Mouse (Mus musculus): ENCODE results near the gene 6030468B19Rik. TPM values are rescaled to one million over a fixed set of nuclear protein-coding genes. Genes with fewer than 3 reads are reported as not detected.

Gene 6030468B19Rik
- total RNA-seq, 1 experiment: not detected

DNA sequence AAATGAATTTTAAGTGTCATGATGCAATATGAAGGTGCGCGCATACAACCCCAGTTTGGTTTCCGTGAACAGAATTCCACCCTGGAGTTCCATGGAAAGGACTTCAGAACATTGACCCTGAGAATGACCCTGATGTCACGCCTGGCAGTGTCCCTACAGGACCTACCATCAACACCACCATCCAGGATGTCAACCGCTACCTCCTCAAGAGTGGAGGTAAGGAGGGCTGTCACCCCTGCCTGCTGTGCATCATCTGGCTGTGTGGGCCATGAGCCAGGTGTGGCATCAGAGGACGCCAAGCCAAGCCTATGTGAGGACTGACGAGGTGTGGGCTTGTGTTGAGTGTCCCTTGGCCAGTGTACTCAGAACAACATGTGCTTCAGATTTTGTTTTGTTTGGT is 41.6 kb upstream of the 6030468B19Rik start:
- H3K9ac ChIP-seq (ENCODE audit: insufficient read depth, low read depth, low read length, poor library complexity, severe bottlenecking): no peak overlapping the region
- no peak overlapping the region for H3K27ac ChIP-seq (ENCODE audit: insufficient read depth, low read depth, low read length, poor library complexity, severe bottlenecking)
- peaks cover 0 to 7% of the 10 kb centered on the region in 2 experiments; a peak in 1 of 4 replicates for H3K4me1 ChIP-seq (ENCODE audit: control insufficient read depth in 2 of 2, insufficient read depth in 2 of 2, low read length in 2 of 2, poor library complexity in 1 of 2)
- H3K9me3 ChIP-seq (ENCODE audit: control insufficient read depth, insufficient read depth, low read depth, low read length): no peaks in the 10 kb centered on the region
- DNase-seq (ENCODE audit: low read depth, low spot score): no peak
- peaks cover 40% of the 10 kb centered on the region for H3K36me3 ChIP-seq (ENCODE audit: control insufficient read depth, insufficient read depth, low read length, poor library complexity, severe bottlenecking)
- no peak overlapping the region for H3K4me3 ChIP-seq (ENCODE audit: insufficient read depth in 1 of 2, low read depth in 1 of 2, low read length in 2 of 2, poor library complexity in 1 of 2, severe bottlenecking in 1 of 2)
- in situ Hi-C loops (cut with MboI; ENCODE audit: low sequenced_read_pairs in 2 of 2, unreplicated experiment in 2 of 2): no loop called here
- TF ChIP-seq MAFK (IDR thresholded peaks at IDR 0.05; ENCODE audit: insufficient read depth, low read depth, low read length): no peak
- TF ChIP-seq CHD2 (IDR thresholded peaks at IDR 0.05; ENCODE audit: low read depth, low read length): no peak
- TF ChIP-seq HCFC1 (IDR thresholded peaks at IDR 0.05; ENCODE audit: borderline replicate concordance, insufficient read depth, low read length): no peak
- no peak for TF ChIP-seq ZC3H11A (IDR thresholded peaks at IDR 0.05; ENCODE audit: borderline replicate concordance, low read depth, low read length)
- no peak for TF ChIP-seq ZNF384 (IDR thresholded peaks at IDR 0.05; ENCODE audit: low read depth, low read length)

DNA sequence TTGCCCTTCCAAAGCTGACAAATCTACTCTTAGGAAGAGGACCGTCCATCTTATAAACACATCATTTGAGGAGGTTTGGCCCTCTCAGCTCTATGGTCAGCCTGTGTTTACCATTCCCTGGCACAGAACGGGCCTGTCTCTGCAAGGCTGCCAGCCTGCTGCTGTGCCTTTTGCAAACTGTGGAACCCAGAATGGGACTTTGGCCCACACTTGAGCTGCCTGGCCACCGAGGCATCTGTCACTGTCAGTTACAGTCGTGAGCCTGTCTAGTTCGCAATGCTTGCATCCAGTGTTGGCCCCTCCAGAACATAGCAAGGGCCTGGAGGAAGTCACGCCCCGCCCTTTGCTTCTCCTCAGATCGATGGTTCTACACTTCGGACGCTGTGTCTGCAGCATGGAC is 38.2 kb upstream of the 6030468B19Rik start:
- H3K9me3 ChIP-seq (ENCODE audit: control insufficient read depth, insufficient read depth, low read depth, low read length): no peaks in the 10 kb centered on the region
- in situ Hi-C loops (cut with MboI; ENCODE audit: low sequenced_read_pairs in 2 of 2, unreplicated experiment in 2 of 2): no loop called here
- H3K4me3 ChIP-seq (ENCODE audit: insufficient read depth in 1 of 2, low read depth in 1 of 2, low read length in 2 of 2, poor library complexity in 1 of 2, severe bottlenecking in 1 of 2): no peak overlapping the region
- no peak overlapping the region for H3K9ac ChIP-seq (ENCODE audit: insufficient read depth, low read depth, low read length, poor library complexity, severe bottlenecking)
- peaks cover 33% of the 10 kb centered on the region for H3K36me3 ChIP-seq (ENCODE audit: control insufficient read depth, insufficient read depth, low read length, poor library complexity, severe bottlenecking)
- H3K27ac ChIP-seq (ENCODE audit: insufficient read depth, low read depth, low read length, poor library complexity, severe bottlenecking): no peak overlapping the region
- no peak for DNase-seq (ENCODE audit: low read depth, low spot score)
- H3K4me1 ChIP-seq (ENCODE audit: control insufficient read depth in 2 of 2, insufficient read depth in 2 of 2, low read length in 2 of 2, poor library complexity in 1 of 2): peaks cover 3 to 9% of the 10 kb centered on the region in 2 experiments; a peak in 1 of 4 replicates
- TF ChIP-seq HCFC1 (IDR thresholded peaks at IDR 0.05; ENCODE audit: borderline replicate concordance, insufficient read depth, low read length) (no peak), MAFK (IDR thresholded peaks at IDR 0.05; ENCODE audit: insufficient read depth, low read depth, low read length) (no peak)

DNA sequence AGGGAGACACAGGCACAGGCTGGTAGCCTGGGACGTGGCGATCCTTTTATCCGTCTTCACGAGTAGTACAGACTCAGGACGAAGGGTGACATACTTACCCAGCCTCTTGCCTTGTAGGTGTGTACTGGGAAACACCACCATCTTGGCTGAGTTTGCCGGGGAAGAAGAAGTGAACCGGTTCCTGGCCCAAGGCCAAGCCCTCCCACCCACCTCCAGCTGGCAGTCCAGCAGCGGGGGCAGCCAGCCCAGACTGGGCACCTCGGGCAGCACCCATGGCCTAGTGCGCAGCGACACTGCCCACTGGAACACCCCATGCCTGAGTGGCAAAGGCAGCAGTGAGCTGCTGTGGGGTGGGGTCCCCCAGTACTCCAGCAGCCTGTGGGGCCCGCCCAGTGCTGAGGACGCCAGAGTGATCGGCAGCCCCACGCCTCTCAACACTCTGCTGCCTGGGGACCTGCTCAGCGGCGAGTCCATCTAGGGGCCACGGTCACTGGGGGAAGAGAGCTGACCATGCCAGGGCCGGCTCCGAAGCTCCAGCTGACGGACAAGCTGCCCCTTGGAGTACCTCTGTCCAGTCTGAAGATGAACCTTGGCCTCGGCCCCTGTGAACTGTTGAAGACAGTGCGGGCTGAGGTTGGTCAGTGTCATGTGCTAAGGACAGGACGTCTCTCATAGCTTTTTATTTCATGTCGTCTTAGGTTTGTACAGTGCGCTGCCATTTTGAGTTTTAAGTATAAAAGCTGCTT is 36.9 kb upstream of the 6030468B19Rik start:
- H3K36me3 ChIP-seq (ENCODE audit: control insufficient read depth, insufficient read depth, low read length, poor library complexity, severe bottlenecking): peaks cover 33% of the 10 kb centered on the region
- in situ Hi-C loops (cut with MboI; ENCODE audit: low sequenced_read_pairs in 2 of 2, unreplicated experiment in 2 of 2): no loop called here

DNA sequence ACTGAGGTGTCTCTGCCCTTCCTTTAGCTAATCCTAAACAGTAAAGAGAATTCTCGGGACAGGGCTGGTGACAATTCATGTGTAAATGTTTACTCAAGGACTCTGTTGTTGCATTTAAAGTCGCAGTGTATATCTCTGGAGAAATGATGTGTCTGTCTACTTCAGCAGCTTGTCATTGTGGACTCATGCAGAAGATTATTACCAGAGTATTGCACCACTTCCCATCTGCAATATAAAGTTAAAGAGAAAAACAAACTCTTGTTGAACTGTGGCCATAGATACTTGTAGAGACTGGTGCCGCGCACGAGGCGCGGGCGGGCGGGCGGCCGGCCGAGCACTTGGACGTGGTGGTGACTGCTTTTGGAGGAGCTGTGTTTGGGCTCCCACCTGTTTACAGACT is 35.7 kb upstream of the 6030468B19Rik start:
- H3K9me3 ChIP-seq (ENCODE audit: control insufficient read depth, insufficient read depth, low read depth, low read length): no peaks in the 10 kb centered on the region
- TF ChIP-seq ZNF384 (IDR thresholded peaks at IDR 0.05; ENCODE audit: low read depth, low read length) (no peak), CHD2 (IDR thresholded peaks at IDR 0.05; ENCODE audit: low read depth, low read length) (no peak)
- no peak for DNase-seq (ENCODE audit: low read depth, low spot score)
- H3K9ac ChIP-seq (ENCODE audit: insufficient read depth, low read depth, low read length, poor library complexity, severe bottlenecking): no peak overlapping the region
- peaks cover 3 to 19% of the 10 kb centered on the region in 2 experiments; a peak in 2 of 4 replicates for H3K4me1 ChIP-seq (ENCODE audit: control insufficient read depth in 2 of 2, insufficient read depth in 2 of 2, low read length in 2 of 2, poor library complexity in 1 of 2)
- in situ Hi-C loops (cut with MboI; ENCODE audit: low sequenced_read_pairs in 2 of 2, unreplicated experiment in 2 of 2): no loop called here
- H3K36me3 ChIP-seq (ENCODE audit: control insufficient read depth, insufficient read depth, low read length, poor library complexity, severe bottlenecking): peaks cover 38% of the 10 kb centered on the region
- no peak overlapping the region for H3K27ac ChIP-seq (ENCODE audit: insufficient read depth, low read depth, low read length, poor library complexity, severe bottlenecking)
- no peak overlapping the region for H3K4me3 ChIP-seq (ENCODE audit: insufficient read depth in 1 of 2, low read depth in 1 of 2, low read length in 2 of 2, poor library complexity in 1 of 2, severe bottlenecking in 1 of 2)

More for the DNA sequence above, 36.9 kb upstream of the 6030468B19Rik start:
- no peak overlapping the region for H3K9ac ChIP-seq (ENCODE audit: insufficient read depth, low read depth, low read length, poor library complexity, severe bottlenecking)
- H3K4me3 ChIP-seq (ENCODE audit: insufficient read depth in 1 of 2, low read depth in 1 of 2, low read length in 2 of 2, poor library complexity in 1 of 2, severe bottlenecking in 1 of 2): peak overlapping the region; percentile 22 to 24; a peak in 2 of 4 replicates
- H3K27ac ChIP-seq (ENCODE audit: insufficient read depth, low read depth, low read length, poor library complexity, severe bottlenecking): no peak overlapping the region
- TF ChIP-seq MAFK (IDR thresholded peaks at IDR 0.05; ENCODE audit: insufficient read depth, low read depth, low read length) (no peak), HCFC1 (IDR thresholded peaks at IDR 0.05; ENCODE audit: borderline replicate concordance, insufficient read depth, low read length) (no peak), ZC3H11A (IDR thresholded peaks at IDR 0.05; ENCODE audit: borderline replicate concordance, low read depth, low read length) (no peak), ZNF384 (IDR thresholded peaks at IDR 0.05; ENCODE audit: low read depth, low read length) (no peak)
- DNase-seq (ENCODE audit: low read depth, low spot score): no peak
- H3K4me1 ChIP-seq (ENCODE audit: control insufficient read depth in 2 of 2, insufficient read depth in 2 of 2, low read length in 2 of 2, poor library complexity in 1 of 2): peaks cover 3 to 17% of the 10 kb centered on the region in 2 experiments; a peak in 2 of 4 replicates
- H3K9me3 ChIP-seq (ENCODE audit: control insufficient read depth, insufficient read depth, low read depth, low read length): no peaks in the 10 kb centered on the region

DNA sequence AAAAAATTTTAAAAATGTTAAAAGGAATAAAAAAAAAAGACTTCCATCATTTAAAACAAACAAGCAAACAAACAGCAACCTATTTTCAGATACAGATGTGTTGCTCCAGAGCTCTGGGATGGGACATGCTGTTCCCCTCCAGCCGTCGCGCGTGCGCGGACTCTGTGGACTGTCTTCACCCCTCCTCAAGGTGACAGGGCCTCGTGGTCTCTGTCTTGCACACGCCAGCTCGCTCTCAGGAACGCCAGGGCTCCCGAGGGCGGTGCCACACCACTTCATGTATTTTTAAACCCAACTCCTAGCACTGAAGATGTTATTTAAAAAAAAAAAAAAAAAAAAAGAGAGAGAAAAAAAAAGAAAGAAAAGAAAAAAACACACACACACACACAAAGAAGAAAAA is 35.2 kb upstream of the 6030468B19Rik start:
- no peaks in the 10 kb centered on the region for H3K9me3 ChIP-seq (ENCODE audit: control insufficient read depth, insufficient read depth, low read depth, low read length)
- H3K36me3 ChIP-seq (ENCODE audit: control insufficient read depth, insufficient read depth, low read length, poor library complexity, severe bottlenecking): peaks cover 38% of the 10 kb centered on the region
- H3K27ac ChIP-seq (ENCODE audit: insufficient read depth, low read depth, low read length, poor library complexity, severe bottlenecking): no peak overlapping the region
- no peak overlapping the region for H3K4me3 ChIP-seq (ENCODE audit: insufficient read depth in 1 of 2, low read depth in 1 of 2, low read length in 2 of 2, poor library complexity in 1 of 2, severe bottlenecking in 1 of 2)
- no peak for DNase-seq (ENCODE audit: low read depth, low spot score)
- H3K4me1 ChIP-seq (ENCODE audit: control insufficient read depth in 2 of 2, insufficient read depth in 2 of 2, low read length in 2 of 2, poor library complexity in 1 of 2): peaks cover 3 to 19% of the 10 kb centered on the region in 2 experiments; a peak in 2 of 4 replicates
- in situ Hi-C loops (cut with MboI; ENCODE audit: low sequenced_read_pairs in 2 of 2, unreplicated experiment in 2 of 2): no loop called here
- H3K9ac ChIP-seq (ENCODE audit: insufficient read depth, low read depth, low read length, poor library complexity, severe bottlenecking): no peak overlapping the region
- TF ChIP-seq MAFK (IDR thresholded peaks at IDR 0.05; ENCODE audit: insufficient read depth, low read depth, low read length) (no peak), ZC3H11A (IDR thresholded peaks at IDR 0.05; ENCODE audit: borderline replicate concordance, low read depth, low read length) (no peak), HCFC1 (IDR thresholded peaks at IDR 0.05; ENCODE audit: borderline replicate concordance, insufficient read depth, low read length) (no peak), ZNF384 (IDR thresholded peaks at IDR 0.05; ENCODE audit: low read depth, low read length) (peak; percentile 62)
